ENCODE assay signal across 34 mouse cellular contexts in genomic region chr3:88352907-88353306, GRCm38 (mm10). TPM values are rescaled to one million over a fixed set of nuclear protein-coding genes. Genes with fewer than 3 reads are reported as not detected.
DNase-seq lines count a peak whose midpoint lies in the region; TF ChIP-seq lines count a peak whose summit lies in the region.
"Had no signal": no experiment of that assay in that cellular context is flagged by ENCODE, and none has a peak within 500 bp of the region (broad histone marks: within the 10 kb centered on the region; RNA-seq: fewer than 3 reads in every experiment).

No protein-coding gene starts in this region.

- no peak for TF ChIP-seq CTCF in gastrocnemius, adult 2 months (IDR thresholded peaks at IDR 0.05)
- TF ChIP-seq CTCF in heart, adult 2 months (IDR thresholded peaks at IDR 0.05) = no peak

- no peak for TF ChIP-seq EP300 in heart, adult 2 months (IDR thresholded peaks at IDR 0.05; ENCODE audit: insufficient read depth, low read depth, low read length)

- peak overlapping the region; percentile 78; the same call in 1 of the 2 replicates for H3K27ac ChIP-seq in gastrocnemius, adult 2 months
- peak overlapping the region; percentile 91 for H3K27ac ChIP-seq in brown adipose tissue, adult 24 weeks (replicated peaks; ENCODE audit: low read depth, low read length)
- H3K27ac ChIP-seq in heart, adult 2 months = no peak overlapping the region
- H3K27ac ChIP-seq: embryonic facial prominence, embryonic 12.5 days; hindbrain, embryonic 13.5 days; kidney, postnatal 0 days; liver, embryonic 12.5 days; macrophage; midbrain, embryonic 13.5 days had no signal

- WGBS in heart, adult 2 months = 70% methylated on average over 9 of the region's 9 CpGs

- no peaks in the 10 kb centered on the region for H3K27me3 ChIP-seq in heart, adult 2 months (ENCODE audit: control insufficient read depth, insufficient read depth, low read length)
- H3K27me3 ChIP-seq: embryonic facial prominence, embryonic 12.5 days; heart, embryonic 12.5 days; hindbrain, embryonic 13.5 days; liver, embryonic 12.5 days; midbrain, embryonic 13.5 days had no signal

- no peaks in the 10 kb centered on the region for H3K36me3 ChIP-seq in heart, adult 2 months (ENCODE audit: control insufficient read depth, insufficient read depth, low read length)

- no peak overlapping the region for H3K4me3 ChIP-seq in gastrocnemius, adult 2 months
- H3K4me3 ChIP-seq in brown adipose tissue, adult 24 weeks (ENCODE audit: insufficient read depth, low read depth, low read length) = no peak overlapping the region
- no peak overlapping the region for H3K4me3 ChIP-seq in heart, adult 2 months
- H3K4me3 ChIP-seq: embryonic facial prominence, embryonic 12.5 days; heart, embryonic 12.5 days; hindbrain, embryonic 13.5 days; liver, embryonic 12.5 days; midbrain, embryonic 13.5 days had no signal

- no peaks in the 10 kb centered on the region for H3K79me2 ChIP-seq in heart, adult 2 months (replicated peaks; ENCODE audit: control insufficient read depth, insufficient read depth, low read length)

- intact Hi-C loops in gastrocnemius, adult 2 months (cut with DNase I) = no loop called here
- intact Hi-C loops in heart, adult 2 months (cut with DNase I) = no loop called here

- TF ChIP-seq POLR2A in heart, adult 2 months (IDR thresholded peaks at IDR 0.05; ENCODE audit: insufficient read depth, low read depth, low read length) = no peak

- DNase-seq in gastrocnemius, adult 2 months = no peak
- DNase-seq in gastrocnemius, adult 8-10 months (ENCODE audit: low spot score in 2 of 2) = no peak
- peak; percentile 53 for DNase-seq in cerebellum, adult 8-10 months
- DNase-seq in cerebellum, postnatal 36 days = peak; percentile 71 to 77
- no peak for DNase-seq in heart, adult 2 months
- DNase-seq: adrenal gland, adult 8-10 months; B cell, adult 2 months; embryo, embryonic 11 days; gastrocnemius, postnatal 36 days; heart, adult 18-20 months; heart, postnatal 4 days; kidney, adult 8-10 months; kidney, postnatal 4 days; left cerebral cortex, postnatal 4 days; liver, postnatal 0 days; right cerebral cortex, adult 18-20 months; spleen, adult 18-20 months; thymus, adult 2 months had no signal

- H3K4me1 ChIP-seq in brown adipose tissue, adult 24 weeks (ENCODE audit: control insufficient read depth, insufficient read depth, insufficient read length, low read length) = peaks cover 9% of the 10 kb centered on the region
- no peaks in the 10 kb centered on the region for H3K4me1 ChIP-seq in heart, adult 2 months (ENCODE audit: control insufficient read depth, insufficient read depth, low read length)
- H3K4me1 ChIP-seq: embryonic facial prominence, embryonic 12.5 days; heart, embryonic 12.5 days; hindbrain, embryonic 13.5 days; liver, embryonic 12.5 days; midbrain, embryonic 13.5 days had no signal

- no peak overlapping the region for H3K9ac ChIP-seq in heart, adult 2 months (ENCODE audit: low read depth, low read length)
- H3K9ac ChIP-seq: embryonic facial prominence, embryonic 12.5 days; heart, embryonic 12.5 days; liver, embryonic 12.5 days; liver, postnatal 0 days; midbrain, embryonic 13.5 days had no signal

RNA-seq across cellular contexts. Expression of gene Paqr6, which starts 11.5 kb away (rescaled TPM):
- total RNA-seq in gastrocnemius, adult 2 months (2021) = under 1 TPM; 0.15 to 0.56 TPM
- under 1 TPM; 0.15 to 0.94 (median 0.56) TPM for total RNA-seq in gastrocnemius, adult 8-10 months (2022)
- 2.1 TPM in 2 replicates for polyA plus RNA-seq in brown adipose tissue, adult 24 weeks (2012; ENCODE audit: insufficient read depth, insufficient read length, missing spikeins)
- under 1 TPM; 0.44 to 0.57 TPM for total RNA-seq in heart, adult 2 months (2021)
- 5.0 and 7.5 TPM in 2 replicates for polyA plus RNA-seq in heart, adult 2 months (2012; rRNA removed)
- total RNA-seq: megakaryocyte-erythroid progenitor cell, adult 5-6 weeks; monocyte, adult 5-6 weeks; neutrophil, adult 5-6 weeks had no signal
- polyA plus RNA-seq: macrophage had no signal

RNA-seq across cellular contexts. Expression of gene Smg5, which starts 16.8 kb away (rescaled TPM):
- total RNA-seq in gastrocnemius, adult 2 months (2021) = 10 to 100 TPM; 38.1 to 48.2 TPM
- 10 to 100 TPM; 39.0 to 54.6 (median 44.5) TPM for total RNA-seq in gastrocnemius, adult 8-10 months (2022)
- 14.2 and 24.1 TPM in 2 replicates for polyA plus RNA-seq in brown adipose tissue, adult 24 weeks (2012; ENCODE audit: insufficient read depth, insufficient read length, missing spikeins)
- total RNA-seq in heart, adult 2 months (2021) = 10 to 100 TPM; 42.7 to 45.8 TPM
- 44.4 and 66.9 TPM in 2 replicates for polyA plus RNA-seq in heart, adult 2 months (2012; rRNA removed)

RNA-seq across cellular contexts. Expression of gene Tmem79, which starts 17.0 kb away (rescaled TPM):
- total RNA-seq in gastrocnemius, adult 2 months (2021) = 1 to 10 TPM; 2.0 to 2.1 TPM
- 1 to 10 TPM; 1.9 to 3.7 (median 2.8) TPM for total RNA-seq in gastrocnemius, adult 8-10 months (2022)
- polyA plus RNA-seq in brown adipose tissue, adult 24 weeks (2012; ENCODE audit: insufficient read depth, insufficient read length, missing spikeins) = 89.9 and 111 TPM in 2 replicates
- total RNA-seq in heart, adult 2 months (2021) = 1 to 10 TPM; 1.6 to 1.7 TPM
- 2.3 and 3.5 TPM in 2 replicates for polyA plus RNA-seq in heart, adult 2 months (2012; rRNA removed)
- total RNA-seq: neutrophil, adult 5-6 weeks had no signal

RNA-seq across cellular contexts. Expression of gene Bglap3, which starts 19.6 kb away (rescaled TPM):
- total RNA-seq in gastrocnemius, adult 2 months (2021) = not detected
- total RNA-seq in gastrocnemius, adult 8-10 months (2022) = not detected
- polyA plus RNA-seq in brown adipose tissue, adult 24 weeks (2012; ENCODE audit: insufficient read depth, insufficient read length, missing spikeins) = not detected in 2 replicates
- not detected for total RNA-seq in heart, adult 2 months (2021)
- not detected in 2 replicates for polyA plus RNA-seq in heart, adult 2 months (2012; rRNA removed)
- total RNA-seq: gastrocnemius, postnatal 36 days; heart, adult 18-20 months; heart, postnatal 4 days; megakaryocyte-erythroid progenitor cell, adult 5-6 weeks; monocyte, adult 5-6 weeks; neutrophil, adult 5-6 weeks had no signal
- polyA plus RNA-seq: forebrain, embryonic 14.5 days; heart, postnatal 0 days; hindbrain, embryonic 13.5 days; macrophage; midbrain, embryonic 13.5 days had no signal

RNA-seq across cellular contexts. Expression of gene Bglap2, which starts 25.6 kb away (rescaled TPM):
- total RNA-seq in gastrocnemius, adult 2 months (2021) = not detected
- total RNA-seq in gastrocnemius, adult 8-10 months (2022) = not detected
- polyA plus RNA-seq in brown adipose tissue, adult 24 weeks (2012; ENCODE audit: insufficient read depth, insufficient read length, missing spikeins) = not detected in 2 replicates
- not detected for total RNA-seq in heart, adult 2 months (2021)
- polyA plus RNA-seq in heart, adult 2 months (2012; rRNA removed) = 0.84 and 0.85 TPM in 2 replicates
- total RNA-seq: gastrocnemius, postnatal 36 days; heart, adult 18-20 months; heart, postnatal 4 days; layer of hippocampus, postnatal 25 days; left cerebral cortex, postnatal 4 days; megakaryocyte-erythroid progenitor cell, adult 5-6 weeks; monocyte, adult 5-6 weeks; neutrophil, adult 5-6 weeks had no signal
- polyA plus RNA-seq: embryonic facial prominence, embryonic 12.5 days; forebrain, embryonic 14.5 days; heart, embryonic 12.5 days; heart, postnatal 0 days; hindbrain, embryonic 13.5 days; intestine, embryonic 16.5 days; liver, embryonic 12.5 days; liver, postnatal 0 days; lung, postnatal 0 days; macrophage; midbrain, embryonic 13.5 days had no signal

Comparison
In these comparisons a context has a peak if more than half of its experiments do, and no peak if none do; other contexts are left out.
1. DNase-seq: peak in cerebellum, adult 8-10 months (single experiment) and cerebellum, postnatal 36 days (2 of 2); none in gastrocnemius, adult 2 months (single experiment), gastrocnemius, adult 8-10 months (0 of 2) and heart, adult 2 months (0 of 2).